Mouse (Mus musculus): ENCODE measurements around the gene Tvp23a. TPM values are rescaled to one million over a fixed set of nuclear protein-coding genes. Genes with fewer than 3 reads are reported as not detected.
A peak's percentile ranks its signal among the peaks of the same experiment; 100 is the strongest.

The Tvp23a gene
- polyA plus RNA-seq, 1 experiment from 2014 or later, result 26.0 TPM

DNA sequence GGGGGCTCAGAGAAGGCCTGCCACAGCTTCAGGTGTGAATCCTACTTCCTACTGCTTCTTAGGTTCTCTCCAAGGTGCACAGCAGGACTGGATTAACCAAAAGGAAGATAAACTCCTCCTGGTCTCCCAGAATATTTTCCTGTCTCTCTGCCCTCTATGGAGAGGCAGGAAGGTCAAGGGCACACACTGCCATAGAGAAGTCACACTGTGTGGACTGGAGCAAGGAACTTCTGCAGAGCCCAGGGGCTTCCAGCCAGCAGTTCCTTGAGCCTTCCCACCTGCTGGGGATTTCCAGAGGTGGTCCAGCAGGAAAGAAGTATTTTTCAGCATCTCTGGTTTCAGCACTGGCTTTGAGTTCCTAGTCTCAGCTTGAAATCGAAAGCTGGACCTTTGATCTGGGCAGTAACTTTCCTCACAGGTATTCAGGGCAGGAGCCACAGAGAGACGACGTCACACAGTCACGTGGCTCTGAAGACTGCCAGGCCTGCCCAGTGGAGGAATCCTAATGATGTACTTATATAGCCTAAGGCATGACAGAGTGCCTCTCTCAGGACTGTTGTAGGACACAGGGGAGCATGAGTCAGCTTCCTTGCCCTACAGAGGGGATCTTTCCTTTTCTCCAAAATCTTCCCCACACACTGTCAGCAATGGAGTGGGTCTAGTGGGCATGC is 18.0 kb upstream of the Tvp23a start:
- Histone ChIP-seq H3K4me2 (ENCODE audit: low read depth) (no peak overlapping the region), H3K9me3 (ENCODE audit: control insufficient read depth, low read length) (no peaks in the 10 kb centered on the region), H3K36me3 (ENCODE audit: control insufficient read depth, insufficient read depth, low read length) (no peaks in the 10 kb centered on the region), H3K27me3 (ENCODE audit: control insufficient read depth, insufficient read depth, low read length) (no peaks in the 10 kb centered on the region), H3K4me3 (ENCODE audit: low read depth, low read length) (no peak overlapping the region), H3K4me1 (ENCODE audit: control insufficient read depth, insufficient read depth, low read length) (no peaks in the 10 kb centered on the region), H3K9ac (ENCODE audit: low read length) (no peak overlapping the region), H3K27ac (ENCODE audit: low read depth, low read length) (no peak overlapping the region)
- WGBS, result 24% methylated on average over 4 of the region's 4 CpGs
- ATAC-seq (ENCODE audit: insufficient read depth, low FRiP score, low TSS enrichment) (no peak), DNase-seq (ENCODE audit: low spot score) (no peak)

DNA sequence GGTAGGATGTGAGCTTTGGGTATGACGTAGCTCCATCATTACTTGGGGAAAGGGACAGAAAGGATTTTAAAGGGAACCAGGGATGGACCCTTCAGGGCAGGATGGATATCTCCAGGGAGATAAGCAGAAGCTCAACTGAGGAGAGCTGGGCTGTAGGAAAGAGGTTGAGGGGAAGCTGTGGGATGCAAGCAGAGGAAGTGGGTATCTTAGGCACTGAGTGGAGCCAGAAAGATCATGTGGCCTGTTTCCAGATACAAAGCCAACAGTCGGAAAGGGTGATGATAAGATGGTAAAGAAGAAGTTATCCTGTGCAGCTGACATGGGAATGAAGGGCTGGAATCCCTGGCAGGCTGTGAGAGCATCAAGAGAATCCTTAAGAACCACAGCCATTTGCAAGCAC is 14.0 kb upstream of the Tvp23a start:
- Histone ChIP-seq H3K4me3 (ENCODE audit: low read depth, low read length) (no peak overlapping the region), H3K27ac (ENCODE audit: low read depth, low read length) (no peak overlapping the region), H3K4me2 (ENCODE audit: low read depth) (no peak overlapping the region), H3K36me3 (ENCODE audit: control insufficient read depth, insufficient read depth, low read length) (no peaks in the 10 kb centered on the region), H3K9me3 (ENCODE audit: control insufficient read depth, low read length) (no peaks in the 10 kb centered on the region), H3K27me3 (ENCODE audit: control insufficient read depth, insufficient read depth, low read length) (no peaks in the 10 kb centered on the region), H3K4me1 (ENCODE audit: control insufficient read depth, insufficient read depth, low read length) (no peaks in the 10 kb centered on the region), H3K9ac (ENCODE audit: low read length) (no peak overlapping the region)
- ATAC-seq (ENCODE audit: insufficient read depth, low FRiP score, low TSS enrichment), result no peak
- WGBS, result 88% methylated on average over 2 of the region's 2 CpGs
- no peak for DNase-seq (ENCODE audit: low spot score)

- H3K9me3 ChIP-seq (ENCODE audit: control insufficient read depth, low read length), result no peaks in the 10 kb centered on the region
- H3K4me1 ChIP-seq (ENCODE audit: control insufficient read depth, insufficient read depth, low read length), result peaks cover under 1% of the 10 kb centered on the region; the same call in 1 of the 2 replicates
- WGBS, result 64% methylated on average over 2 of the region's 2 CpGs
- H3K4me3 ChIP-seq (ENCODE audit: low read depth, low read length), result no peak overlapping the region
- no peak overlapping the region for H3K9ac ChIP-seq (ENCODE audit: low read length)
- ATAC-seq (ENCODE audit: insufficient read depth, low FRiP score, low TSS enrichment) (no peak), DNase-seq (ENCODE audit: low spot score) (no peak)
- no peaks in the 10 kb centered on the region for H3K36me3 ChIP-seq (ENCODE audit: control insufficient read depth, insufficient read depth, low read length)
- no peak overlapping the region for H3K27ac ChIP-seq (ENCODE audit: low read depth, low read length)
- no peaks in the 10 kb centered on the region for H3K27me3 ChIP-seq (ENCODE audit: control insufficient read depth, insufficient read depth, low read length)
- H3K4me2 ChIP-seq (ENCODE audit: low read depth), result no peak overlapping the region
Measured at GRCm38 (mm10) chr16:10460188-10460587, 13.0 kb upstream of the Tvp23a start.

- no peaks in the 10 kb centered on the region for H3K27me3 ChIP-seq (ENCODE audit: control insufficient read depth, insufficient read depth, low read length)
- peaks cover 8% of the 10 kb centered on the region for H3K4me1 ChIP-seq (ENCODE audit: control insufficient read depth, insufficient read depth, low read length)
- no peak for DNase-seq (ENCODE audit: low spot score)
- no peak overlapping the region for H3K4me2 ChIP-seq (ENCODE audit: low read depth)
- 10% methylated on average over 3 of the region's 3 CpGs for WGBS
- no peaks in the 10 kb centered on the region for H3K36me3 ChIP-seq (ENCODE audit: control insufficient read depth, insufficient read depth, low read length)
- H3K9ac ChIP-seq (ENCODE audit: low read length), result no peak overlapping the region
- no peaks in the 10 kb centered on the region for H3K9me3 ChIP-seq (ENCODE audit: control insufficient read depth, low read length)
- no peak overlapping the region for H3K27ac ChIP-seq (ENCODE audit: low read depth, low read length)
- no peak; the same call in 1 of the 2 replicates for ATAC-seq (ENCODE audit: insufficient read depth, low FRiP score, low TSS enrichment)
- no peak overlapping the region for H3K4me3 ChIP-seq (ENCODE audit: low read depth, low read length)
Measured at GRCm38 (mm10) chr16:10454583-10454974, 7.4 kb upstream of the Tvp23a start.

- Histone ChIP-seq H3K4me1 (ENCODE audit: control insufficient read depth, insufficient read depth, low read length) (peaks cover 8% of the 10 kb centered on the region), H3K27me3 (ENCODE audit: control insufficient read depth, insufficient read depth, low read length) (no peaks in the 10 kb centered on the region), H3K27ac (ENCODE audit: low read depth, low read length) (no peak overlapping the region), H3K36me3 (ENCODE audit: control insufficient read depth, insufficient read depth, low read length) (no peaks in the 10 kb centered on the region), H3K9me3 (ENCODE audit: control insufficient read depth, low read length) (no peaks in the 10 kb centered on the region), H3K4me3 (ENCODE audit: low read depth, low read length) (no peak overlapping the region), H3K9ac (ENCODE audit: low read length) (no peak overlapping the region), H3K4me2 (ENCODE audit: low read depth) (no peak overlapping the region)
- no peak for ATAC-seq (ENCODE audit: insufficient read depth, low FRiP score, low TSS enrichment)
- DNase-seq (ENCODE audit: low spot score), result no peak
- 53% methylated on average over 6 of the region's 6 CpGs for WGBS
Measured at GRCm38 (mm10) chr16:10453872-10454582, 6.9 kb upstream of the Tvp23a start.

DNA sequence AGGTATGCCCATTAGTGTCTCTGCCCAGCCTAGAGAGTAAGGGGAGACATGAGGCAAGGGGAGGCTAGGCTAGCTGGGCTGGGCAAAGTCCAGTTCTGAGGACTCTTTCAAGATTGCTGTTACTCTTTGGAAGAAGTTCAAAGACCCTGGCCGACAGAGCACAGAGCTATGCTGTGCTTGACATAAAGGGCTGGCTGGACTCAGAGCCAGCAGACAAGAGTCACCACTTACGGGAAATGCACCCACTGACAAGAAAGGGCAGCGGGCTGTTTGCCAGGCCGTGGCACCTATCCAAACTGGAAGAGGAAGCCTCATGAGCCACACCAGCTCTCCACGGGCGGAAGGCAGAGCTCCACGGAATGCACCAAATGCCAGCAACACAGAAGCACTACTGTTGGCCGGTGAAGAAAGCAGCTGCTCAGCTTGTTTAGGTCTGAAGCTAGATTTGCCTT is 5.3 kb upstream of the Tvp23a start:
- Histone ChIP-seq H3K36me3 (ENCODE audit: control insufficient read depth, insufficient read depth, low read length) (no peaks in the 10 kb centered on the region), H3K4me1 (ENCODE audit: control insufficient read depth, insufficient read depth, low read length) (peaks cover 12% of the 10 kb centered on the region), H3K4me2 (ENCODE audit: low read depth) (no peak overlapping the region), H3K27me3 (ENCODE audit: control insufficient read depth, insufficient read depth, low read length) (no peaks in the 10 kb centered on the region), H3K9ac (ENCODE audit: low read length) (no peak overlapping the region), H3K9me3 (ENCODE audit: control insufficient read depth, low read length) (no peaks in the 10 kb centered on the region), H3K4me3 (ENCODE audit: low read depth, low read length) (no peak overlapping the region), H3K27ac (ENCODE audit: low read depth, low read length) (no peak overlapping the region)
- ATAC-seq (ENCODE audit: insufficient read depth, low FRiP score, low TSS enrichment), result no peak
- WGBS, result 89% methylated on average over 8 of the region's 8 CpGs
- DNase-seq (ENCODE audit: low spot score), result no peak

GRCm38 (mm10) chr16:10451906-10452305 is 4.7 kb upstream of the Tvp23a start:
- DNase-seq (ENCODE audit: low spot score) (no peak), ATAC-seq (ENCODE audit: insufficient read depth, low FRiP score, low TSS enrichment) (no peak)
- no peaks in the 10 kb centered on the region for H3K27me3 ChIP-seq (ENCODE audit: control insufficient read depth, insufficient read depth, low read length)
- peaks cover 12% of the 10 kb centered on the region for H3K4me1 ChIP-seq (ENCODE audit: control insufficient read depth, insufficient read depth, low read length)
- H3K36me3 ChIP-seq (ENCODE audit: control insufficient read depth, insufficient read depth, low read length), result no peaks in the 10 kb centered on the region
- H3K9ac ChIP-seq (ENCODE audit: low read length), result no peak overlapping the region
- no peak overlapping the region for H3K4me2 ChIP-seq (ENCODE audit: low read depth)
- H3K9me3 ChIP-seq (ENCODE audit: control insufficient read depth, low read length), result no peaks in the 10 kb centered on the region
- H3K27ac ChIP-seq (ENCODE audit: low read depth, low read length), result no peak overlapping the region
- WGBS, result 89% methylated on average over 2 of the region's 2 CpGs
- H3K4me3 ChIP-seq (ENCODE audit: low read depth, low read length), result no peak overlapping the region

DNA sequence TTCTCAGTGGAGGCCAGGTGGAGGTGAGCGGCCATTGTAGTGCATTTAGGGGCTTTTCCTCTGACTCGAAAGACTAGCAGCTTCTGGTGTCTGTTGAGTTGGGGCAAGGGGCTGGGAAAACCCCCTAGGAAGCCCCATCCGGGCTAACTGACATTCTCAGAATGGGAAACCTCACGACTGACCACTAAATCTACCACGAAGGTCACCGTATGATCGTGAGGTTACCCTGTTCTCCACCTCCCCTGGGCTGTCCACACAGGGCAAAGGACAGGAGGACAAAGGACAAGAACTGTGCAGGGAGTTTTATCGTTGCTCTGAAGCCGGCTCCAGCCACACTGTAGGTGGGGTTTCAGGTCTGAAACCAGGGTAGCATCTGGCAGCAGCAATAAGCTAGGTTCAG is 1.8 kb upstream of the Tvp23a start:
- Histone ChIP-seq H3K36me3 (ENCODE audit: control insufficient read depth, insufficient read depth, low read length) (no peaks in the 10 kb centered on the region), H3K4me2 (ENCODE audit: low read depth) (no peak overlapping the region), H3K9ac (ENCODE audit: low read length) (no peak overlapping the region), H3K27me3 (ENCODE audit: control insufficient read depth, insufficient read depth, low read length) (no peaks in the 10 kb centered on the region), H3K4me3 (ENCODE audit: low read depth, low read length) (no peak overlapping the region), H3K9me3 (ENCODE audit: control insufficient read depth, low read length) (no peaks in the 10 kb centered on the region), H3K4me1 (ENCODE audit: control insufficient read depth, insufficient read depth, low read length) (peaks cover 8% of the 10 kb centered on the region; the same call in 1 of the 2 replicates), H3K27ac (ENCODE audit: low read depth, low read length) (no peak overlapping the region)
- no peak for DNase-seq (ENCODE audit: low spot score)
- WGBS, result 87% methylated on average over 9 of the region's 9 CpGs
- ATAC-seq (ENCODE audit: insufficient read depth, low FRiP score, low TSS enrichment), result no peak

DNA sequence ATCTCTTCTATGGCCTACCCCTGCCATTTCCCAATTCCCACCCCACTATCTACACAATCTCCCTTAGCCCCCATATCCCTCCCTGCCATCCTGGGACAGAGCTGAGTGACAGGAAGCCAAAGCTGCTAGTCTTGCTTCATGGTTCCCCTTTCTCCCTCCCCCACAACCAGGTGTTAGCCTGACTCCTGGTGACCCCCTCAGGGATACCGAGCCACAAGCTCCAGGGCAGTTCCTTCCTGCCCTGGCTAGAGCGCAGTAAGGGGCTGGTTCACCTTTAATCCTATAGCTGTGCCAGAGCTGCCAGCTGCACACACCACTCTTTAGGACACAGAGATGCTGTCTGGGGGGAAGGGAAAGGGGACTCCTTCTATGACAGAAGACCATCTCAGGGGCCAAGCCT is 619 bp upstream of the Tvp23a start:
- ATAC-seq (ENCODE audit: insufficient read depth, low FRiP score, low TSS enrichment) (0 out of 2 replicates have a peak, but pooled peaks have one; percentile 11), DNase-seq (ENCODE audit: low spot score) (no peak)
- 71% methylated on average over 2 of the region's 2 CpGs for WGBS

More for the DNA sequence above, 619 bp upstream of the Tvp23a start:
- peak overlapping the region; percentile 67 for H3K4me2 ChIP-seq (ENCODE audit: low read depth)
- H3K36me3 ChIP-seq (ENCODE audit: control insufficient read depth, insufficient read depth, low read length), result no peaks in the 10 kb centered on the region
- H3K27me3 ChIP-seq (ENCODE audit: control insufficient read depth, insufficient read depth, low read length), result no peaks in the 10 kb centered on the region
- no peaks in the 10 kb centered on the region for H3K9me3 ChIP-seq (ENCODE audit: control insufficient read depth, low read length)
- H3K9ac ChIP-seq (ENCODE audit: low read length), result peak overlapping the region; percentile 27; the same call in 1 of the 2 replicates
- peak overlapping the region; percentile 38; the same call in 1 of the 2 replicates for H3K4me3 ChIP-seq (ENCODE audit: low read depth, low read length)
- H3K27ac ChIP-seq (ENCODE audit: low read depth, low read length), result no peak overlapping the region
- H3K4me1 ChIP-seq (ENCODE audit: control insufficient read depth, insufficient read depth, low read length), result peaks cover 8% of the 10 kb centered on the region; the same call in 1 of the 2 replicates

All from neural tube, embryonic 11.5 days (tissue).